Mouse (Mus musculus) activated CD4-positive, CD25-positive, alpha-beta regulatory T cell, adult 9 weeks (primary cell): Measurements from ENCODE around the gene Rhox7b. TPM values are rescaled to one million over a fixed set of nuclear protein-coding genes. Genes with fewer than 3 reads are reported as not detected.

Experiments
- polyA plus RNA-seq: library from polyadenylated mRNA; unstranded; fragments of 100-300 nt; shearing (Covaris generic); gene quantifications from one replicate; pipeline ENCODE4 v1.2.1, GENCODE M21; 2017

Rhox7b gene
- not detected for polyA plus RNA-seq

DNA sequence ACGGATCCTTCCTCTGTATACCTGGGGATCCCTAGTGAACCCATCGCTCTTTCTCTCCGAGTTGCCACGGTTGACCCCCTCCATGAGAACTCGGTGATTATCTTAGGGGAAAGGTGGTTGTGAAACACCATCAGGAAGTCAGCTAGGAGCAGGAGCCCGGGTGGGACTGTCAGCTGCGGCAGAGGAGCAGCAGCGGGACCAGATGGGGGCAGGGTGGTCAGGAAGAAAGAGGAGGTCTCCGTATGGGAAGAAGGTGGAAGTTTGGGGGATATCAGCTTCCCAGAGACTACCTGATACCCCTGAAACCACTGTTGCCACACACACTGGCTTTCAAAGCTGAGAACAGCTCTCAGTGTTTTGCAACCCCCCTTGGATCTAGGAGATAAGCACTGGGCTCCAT is at the start of gene Rhox7b:
Gene Rhox7b (minus strand): TSS at position 101 of the 400 bp plus-strand sequence.

DNA sequence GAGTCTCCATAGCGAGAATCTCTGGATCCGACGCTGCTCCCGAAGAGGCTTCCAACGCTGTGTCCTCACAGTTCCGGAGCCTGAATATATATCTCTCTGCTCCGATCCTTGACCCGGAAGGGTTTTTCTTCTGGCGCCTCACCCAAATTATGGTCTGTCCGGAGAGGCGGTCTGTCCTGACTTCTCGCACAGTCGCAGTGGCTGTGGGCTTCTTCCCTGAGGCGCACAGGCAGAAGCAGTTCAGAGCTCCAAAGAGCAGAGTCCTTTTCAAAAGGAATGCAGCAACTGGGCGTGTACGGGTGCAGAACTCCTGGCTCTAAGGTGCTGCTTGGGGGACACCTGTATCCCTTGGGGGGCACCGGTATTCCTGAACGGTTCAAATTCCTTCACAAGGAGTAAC is 4.6 kb upstream of the Rhox7b start, which contains the start of gene Rhox9:
Gene Rhox9 (minus strand): TSS at position 101 of the 400 bp plus-strand sequence.

DNA sequence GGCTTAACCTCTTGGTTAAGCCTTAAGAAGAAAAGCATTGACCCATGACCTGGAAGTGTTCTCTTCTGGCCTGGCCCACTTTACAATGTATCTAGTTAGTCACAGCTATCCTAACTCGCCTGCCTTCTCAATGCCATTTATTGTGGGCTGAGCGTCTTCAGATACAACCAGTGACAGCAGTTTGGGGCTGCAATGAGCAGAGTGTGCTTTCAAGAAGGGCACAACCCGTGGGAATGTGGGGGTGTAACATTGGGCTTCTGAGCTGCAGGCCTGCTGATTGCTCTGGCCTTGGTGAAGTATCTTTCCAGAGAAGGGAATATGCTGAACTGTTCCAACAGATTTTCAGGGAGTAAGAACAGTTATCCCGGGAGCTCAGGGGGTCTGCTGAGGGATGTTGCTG is 18.2 kb downstream of the Rhox7b start, which contains the start of gene Rhox8:
Gene Rhox8 (minus strand): TSS at position 101 of the 400 bp plus-strand sequence.

Other genes starting within 250 kb of the Rhox7b start
- not detected for gene Rhox4g, start 245.9 kb downstream of the Rhox7b start, polyA plus RNA-seq
- not detected for gene Rhox3h, start 228.5 kb downstream of the Rhox7b start, polyA plus RNA-seq
- gene Rhox2h, start 224.0 kb downstream of the Rhox7b start, polyA plus RNA-seq: not detected
- not detected for gene Rhox5, start 92.4 kb downstream of the Rhox7b start, polyA plus RNA-seq
- not detected for gene Rhox6, start 70.3 kb downstream of the Rhox7b start, polyA plus RNA-seq
- not detected for gene Rhox7a, start 65.5 kb downstream of the Rhox7b start, polyA plus RNA-seq
- gene Rhox8, start 18.3 kb downstream of the Rhox7b start, polyA plus RNA-seq: not detected
- not detected for gene Rhox9, start 4.5 kb upstream of the Rhox7b start, polyA plus RNA-seq
- not detected for gene Btg1-ps1, start 121.6 kb upstream of the Rhox7b start, polyA plus RNA-seq
- gene Btg1-ps2, start 145.9 kb upstream of the Rhox7b start, polyA plus RNA-seq: not detected
- gene Rhox10, start 169.2 kb upstream of the Rhox7b start, polyA plus RNA-seq: not detected
- gene Rhox11, start 187.9 kb upstream of the Rhox7b start, polyA plus RNA-seq: not detected
- gene Rhox12, start 213.7 kb upstream of the Rhox7b start, polyA plus RNA-seq: not detected
- gene Rhox13, start 224.0 kb upstream of the Rhox7b start, polyA plus RNA-seq: not detected